ENCODE assay signal across 8 mouse cellular contexts in genomic region chr12:117843302-117844074, GRCm38 (mm10). TPM values are rescaled to one million over a fixed set of nuclear protein-coding genes. Genes with fewer than 3 reads are reported as not detected.
DNase-seq lines count a peak whose midpoint lies in the region; ATAC-seq lines count a peak whose summit lies in the region.

No protein-coding gene starts in this region.

- DNase-seq in cerebellum, postnatal 25 days, result peak; percentile 65 to 77
- peak; percentile 60 to 63 for DNase-seq in frontal cortex, postnatal 36 days (ENCODE audit: low spot score in 2 of 2)
- DNase-seq in left cerebral cortex, postnatal 25 days (ENCODE audit: low spot score in 2 of 2), result peak; percentile 49 to 70
- peak; percentile 57 for DNase-seq in right cerebral cortex, postnatal 14 days
- peak; percentile 58 for DNase-seq in urinary bladder, postnatal 25 days (ENCODE audit: low spot score)

- peak; percentile 87 for ATAC-seq in activated CD4-positive, CD25-positive, alpha-beta regulatory T cell, adult 4 months
- peak; percentile 91 for ATAC-seq in inflammation-experienced regulatory T-cells, adult 6 months
- ATAC-seq in megakaryocyte-erythroid progenitor cell, adult 5-6 weeks (replicated peaks; ENCODE audit: low FRiP score, low TSS enrichment, poor library complexity, severe bottlenecking), result peak; percentile 85

- intact Hi-C loops in left cerebral cortex, postnatal 25 days (cut with DNase I), result no loop called here

RNA-seq across cellular contexts. Expression of gene Cdca7l, which starts 39.4 kb away (rescaled TPM):
- 10 to 100 TPM; 27.0 to 34.7 TPM for polyA plus RNA-seq in activated CD4-positive, CD25-positive, alpha-beta regulatory T cell, adult 4 months (2017; shearing (Covaris generic))
- 10 to 100 TPM; 28.1 to 33.1 (median 30.8) TPM for polyA plus RNA-seq in inflammation-experienced regulatory T-cells, adult 6 months (2017; shearing (Covaris generic))
- under 1 TPM; 0.53 to 0.94 TPM for total RNA-seq in left cerebral cortex, postnatal 25 days (2021)
- 52.3 and 91.9 TPM in 2 replicates for total RNA-seq in megakaryocyte-erythroid progenitor cell, adult 5-6 weeks (2014; fragmentation: Nextera tagmentation)
- total RNA-seq in megakaryocyte-erythroid progenitor cell, adult 5-6 weeks (2017), result 143 and 164 TPM in 2 replicates

Comparison
In these comparisons a context has a peak if more than half of its experiments do, and no peak if none do; other contexts are left out.
1. Peak in every context shown above with its lines: DNase-seq and ATAC-seq.
2. RNA of gene Cdca7l, which starts 39.4 kb away (total RNA-seq): 52.3 to 164 TPM in megakaryocyte-erythroid progenitor cell, adult 5-6 weeks; 0.53 to 0.94 TPM in left cerebral cortex, postnatal 25 days; every median in the first group is over 10 times any median in the second.